Mouse (Mus musculus) forelimb bud, embryonic 11.5 days (tissue): ENCODE data around the gene Arfgef2.
A peak's percentile ranks its signal among the peaks of the same experiment; 100 is the strongest.

ENCODE experiments used
- DNase-seq: peaks from one replicate; pipeline ENCODE4 v3.0.0-alpha.2; 2012; ENCODE audit warnings: low read depth, low spot score

Gene Arfgef2

DNA sequence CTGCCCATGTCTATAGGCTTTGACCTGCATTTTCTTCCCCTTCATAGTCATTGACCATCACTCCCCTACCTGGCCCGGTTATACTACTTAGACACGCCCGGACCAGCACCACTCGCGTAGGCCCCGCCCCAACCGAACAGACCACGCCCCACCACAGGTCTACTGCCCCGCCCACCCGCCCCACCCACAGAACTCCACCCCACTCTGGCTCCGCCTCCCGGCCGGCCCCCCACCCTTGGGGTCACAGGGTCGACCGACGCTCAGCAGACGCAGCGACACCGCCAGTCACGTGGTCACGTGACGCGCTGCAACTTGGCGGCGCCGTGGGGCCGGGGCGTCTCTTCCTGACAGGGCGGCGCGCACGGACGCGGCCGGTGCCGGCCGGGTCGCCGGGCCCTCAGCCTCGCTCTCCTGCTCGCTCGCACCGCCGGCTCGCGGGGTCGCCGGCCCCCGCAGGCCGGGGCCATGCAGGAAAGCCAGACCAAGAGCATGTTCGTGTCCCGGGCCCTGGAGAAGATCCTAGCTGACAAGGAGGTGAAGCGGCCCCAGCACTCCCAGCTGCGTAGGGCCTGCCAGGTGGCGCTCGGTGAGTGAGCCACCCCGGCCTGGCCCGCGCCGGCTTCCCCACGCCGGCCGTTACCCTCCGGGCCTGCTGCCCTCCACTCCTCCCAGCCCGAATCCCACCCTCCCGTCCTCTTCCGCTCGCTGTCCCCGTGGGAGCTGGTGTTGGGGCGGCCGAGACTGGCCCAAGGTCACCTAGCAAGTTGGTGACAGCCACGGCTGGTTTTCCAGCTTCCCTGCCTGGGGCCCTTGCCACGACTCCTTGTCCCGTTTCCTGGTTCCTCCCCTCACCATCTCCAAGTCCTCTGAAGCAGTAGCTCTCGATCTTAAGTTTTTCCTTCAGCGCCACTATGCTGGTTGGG, at the start of gene Arfgef2:
TSS of gene Arfgef2 (plus strand) at position 339 of the 923 bp plus-strand sequence.
- DNase-seq = peak; percentile 88

GRCm38 (mm10) chr2:166757969-166758368, 47.4 kb upstream of the Arfgef2 start:
- DNase-seq = no peak

DNA sequence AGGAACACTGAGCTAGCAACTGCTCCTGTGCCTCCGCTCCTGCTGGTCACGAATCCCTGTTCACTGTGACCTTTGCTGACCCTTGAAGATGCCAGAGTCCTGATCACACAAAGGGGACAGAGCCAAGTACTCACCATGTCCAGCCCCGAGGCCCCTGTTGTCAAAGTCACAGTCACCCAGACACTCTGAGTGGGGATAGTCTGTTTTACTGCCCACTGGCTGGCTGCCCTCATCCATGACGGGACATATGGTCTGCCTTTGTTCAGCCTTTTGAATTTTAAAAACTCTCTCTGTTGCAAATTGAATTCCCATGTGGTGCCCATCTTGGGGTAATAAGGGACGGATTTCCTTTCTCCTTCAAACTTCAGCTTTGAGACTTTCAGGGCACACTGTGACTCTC, 41.3 kb upstream of the Arfgef2 start:
- no peak for DNase-seq

DNA sequence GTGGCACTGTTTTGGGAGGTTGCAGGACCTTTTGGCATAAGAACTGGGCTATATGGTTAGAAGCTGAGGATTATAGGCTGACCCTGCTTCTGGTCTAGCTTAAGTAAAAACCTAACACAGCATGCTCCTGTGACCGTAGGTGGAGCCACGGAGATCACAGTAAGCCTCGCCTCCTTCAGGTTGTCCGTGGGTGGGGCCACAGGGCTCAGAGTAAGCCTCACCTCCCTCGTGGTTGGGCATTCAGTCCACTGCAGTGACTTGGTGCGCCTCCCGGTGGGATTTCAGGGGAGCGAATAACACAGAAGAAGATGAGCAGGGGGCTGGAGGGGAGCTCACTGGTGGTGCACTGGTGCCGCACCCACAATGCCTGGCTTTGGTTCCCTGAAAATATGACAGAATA, 37.8 kb upstream of the Arfgef2 start:
- DNase-seq = no peak

- no peak for DNase-seq
These were observed 34.0 kb upstream of the Arfgef2 start for GRCm38 (mm10) chr2:166771396-166771795.

GRCm38 (mm10) chr2:166773587-166773986, 31.8 kb upstream of the Arfgef2 start:
- no peak for DNase-seq

DNA sequence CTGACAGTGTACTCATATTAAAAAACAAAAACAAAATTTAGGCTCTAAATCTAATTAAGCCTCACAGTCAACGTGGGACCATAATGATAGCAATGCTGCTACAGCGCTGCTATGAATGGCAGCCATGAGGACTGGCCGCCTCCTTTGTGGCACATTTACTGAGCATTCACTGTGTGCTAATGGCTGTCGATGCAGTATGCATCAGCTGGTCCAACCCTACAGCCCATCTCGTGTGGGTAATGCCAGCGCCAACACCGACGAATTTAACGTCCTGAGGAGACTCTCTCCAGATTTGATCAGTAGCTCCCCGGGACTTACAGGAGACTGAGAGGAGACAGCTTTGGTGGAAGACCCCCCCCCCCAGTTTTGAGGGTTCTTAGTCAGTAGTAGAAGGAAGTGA, 31.1 kb upstream of the Arfgef2 start:
- no peak for DNase-seq

GRCm38 (mm10) chr2:166775357-166775893, 30.0 kb upstream of the Arfgef2 start:
- no peak for DNase-seq

GRCm38 (mm10) chr2:166776272-166776671, 29.1 kb upstream of the Arfgef2 start:
- DNase-seq = peak; percentile 53

DNA sequence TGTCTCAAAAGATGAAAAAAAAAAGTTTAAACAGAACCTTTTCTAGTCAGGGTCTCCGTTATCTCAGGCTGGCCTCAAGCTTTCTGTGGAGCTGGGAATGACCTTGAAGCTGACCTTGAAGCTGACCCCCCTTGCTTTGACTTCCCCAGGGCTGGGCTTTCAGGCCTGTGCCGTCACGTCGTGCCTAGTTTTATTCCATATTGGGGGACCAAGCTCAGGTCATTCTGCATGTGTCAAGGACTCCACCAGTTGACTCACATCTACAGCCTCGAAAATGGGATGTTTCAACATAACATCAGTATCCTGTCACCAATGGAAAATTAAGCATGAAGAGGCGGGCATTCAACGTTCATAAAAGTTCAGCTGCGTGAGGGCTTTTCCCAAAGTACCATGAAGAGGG, 25.4 kb upstream of the Arfgef2 start:
- no peak for DNase-seq

- peak; percentile 76 for DNase-seq
These were observed 24.3 kb upstream of the Arfgef2 start for GRCm38 (mm10) chr2:166780980-166781578.

DNA sequence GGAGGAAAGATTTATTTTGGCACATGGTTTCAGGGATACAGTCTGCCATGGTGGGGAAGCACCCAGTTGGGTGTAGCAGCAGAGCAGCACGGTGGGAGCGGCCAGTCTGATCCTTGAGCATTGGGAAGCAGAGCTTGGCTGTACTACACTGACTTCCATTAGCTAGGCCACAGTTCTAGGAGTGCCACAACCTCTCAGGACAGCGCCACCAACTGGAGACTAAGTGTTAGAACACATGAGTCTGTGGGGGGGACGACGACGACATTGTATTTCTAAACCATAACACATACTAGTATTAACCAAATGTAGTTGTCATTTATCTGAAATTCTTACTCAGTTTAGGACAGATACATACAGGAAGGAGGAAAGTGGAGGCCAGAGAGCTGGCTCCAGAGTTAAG, 21.0 kb upstream of the Arfgef2 start:
- DNase-seq = no peak

GRCm38 (mm10) chr2:166786353-166787004, 18.9 kb upstream of the Arfgef2 start:
- peak; percentile 92 for DNase-seq

DNA sequence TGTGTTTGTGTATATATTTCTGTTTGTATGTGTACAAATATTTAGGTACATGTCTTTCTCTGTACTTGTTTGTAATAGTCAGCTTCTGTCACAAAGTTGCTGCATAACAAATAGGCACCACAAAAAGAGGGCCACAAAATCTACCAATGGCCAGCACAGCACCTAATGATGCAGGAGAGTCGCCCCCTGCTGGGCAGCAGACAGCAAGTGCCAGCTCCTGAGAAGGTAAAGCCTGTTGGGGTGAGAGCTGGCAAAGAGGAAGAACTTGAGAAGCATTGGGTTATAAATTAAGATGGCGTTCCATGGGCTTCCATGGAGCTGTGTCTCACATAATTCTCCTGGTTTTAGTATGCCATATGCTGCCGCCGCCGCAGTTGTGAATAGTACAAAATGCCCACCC, 13.7 kb upstream of the Arfgef2 start:
- no peak for DNase-seq

GRCm38 (mm10) chr2:166792355-166792754, 13.0 kb upstream of the Arfgef2 start, which contains the start of gene Trp53rkb:
TSS of gene Trp53rkb (plus strand) at chr2:166792531.
- DNase-seq = no peak

DNA sequence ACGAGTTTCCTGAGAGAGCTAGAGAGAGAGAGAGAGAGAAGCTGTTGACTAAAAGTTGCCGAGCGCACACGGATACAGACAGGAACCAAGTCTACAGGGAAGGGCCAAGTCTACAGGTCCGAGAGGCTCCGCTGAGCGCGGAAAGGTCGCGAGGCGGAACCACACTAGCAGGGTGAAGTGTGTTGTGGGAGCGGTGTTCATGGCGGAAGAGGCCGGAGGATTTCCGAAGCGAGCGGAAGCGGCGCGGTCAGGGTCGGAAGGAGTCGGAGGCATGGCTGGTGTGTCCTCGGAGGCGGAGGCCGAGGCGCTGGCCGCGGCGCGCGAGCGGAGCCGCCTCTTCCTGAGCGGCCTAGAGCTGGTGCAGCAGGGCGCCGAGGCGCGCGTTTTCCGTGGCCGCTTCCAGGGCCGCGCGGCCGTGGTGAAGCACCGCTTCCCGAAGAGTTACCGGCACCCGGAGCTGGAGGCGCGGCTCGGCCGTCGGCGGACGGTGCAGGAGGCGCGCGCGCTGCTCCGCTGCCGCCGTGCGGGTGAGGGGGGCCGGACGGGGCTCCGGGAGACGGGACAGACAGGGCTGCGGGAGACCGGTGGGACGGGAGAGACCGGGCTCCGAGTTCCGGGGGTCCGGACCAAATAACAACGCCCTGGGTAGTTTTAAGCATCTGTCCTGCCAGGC, 11.7 kb upstream of the Arfgef2 start:
- DNase-seq = peak; percentile 72

GRCm38 (mm10) chr2:166799615-166800472, 5.5 kb upstream of the Arfgef2 start:
- DNase-seq = no peak

- DNase-seq = no peak
These were observed 4.9 kb upstream of the Arfgef2 start for GRCm38 (mm10) chr2:166800473-166800857.

- DNase-seq = no peak
These were observed 4.0 kb upstream of the Arfgef2 start for GRCm38 (mm10) chr2:166801436-166801835.

DNA sequence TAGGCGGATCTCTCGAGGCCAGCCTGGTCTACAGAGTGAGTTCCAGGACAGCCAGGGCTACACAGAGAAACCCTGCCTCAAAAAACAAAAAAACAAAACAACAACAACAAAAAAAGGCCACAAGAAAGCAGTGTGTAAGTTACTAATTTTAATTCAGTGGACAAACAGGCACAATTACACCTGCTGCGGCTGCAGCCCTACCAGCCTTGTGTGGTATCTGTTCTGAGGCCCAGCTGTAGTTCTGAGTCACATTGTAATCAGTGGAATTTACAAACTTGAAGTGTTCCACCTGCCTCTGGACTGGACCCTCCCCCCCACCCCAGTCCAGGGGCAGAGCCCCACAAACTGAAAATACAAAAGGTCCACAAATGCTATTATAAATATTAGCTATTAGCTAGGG, 2.1 kb upstream of the Arfgef2 start:
- DNase-seq = no peak
